Mouse (Mus musculus) liver, embryonic 13.5 days (tissue): ENCODE data around the gene Gpr68. TPM values are rescaled to one million over a fixed set of nuclear protein-coding genes. Genes with fewer than 3 reads are reported as not detected.

Source experiments
- ATAC-seq: fragments of 200-750 bp; cut with Nextera tagmentation; 2 replicates; pipeline ENCODE4 v1.8.0; 2017; ENCODE audit warnings: low read depth, mild to moderate bottlenecking, moderate number of reproducible peaks, moderate library complexity
- DNase-seq: peaks from one replicate; pipeline ENCODE4 v3.0.0; 2022
- H3K27ac ChIP-seq: fragments of 300-500 bp; sonication (generic); 2 replicates; pipeline ENCODE4 v1.5.1; 2015; ENCODE audit warnings: moderate library complexity, mild to moderate bottlenecking, inconsistent platforms
- H3K27me3 ChIP-seq: fragments of 300-500 bp; sonication (generic); 2 replicates; pipeline ENCODE4 v1.6.1; 2015; ENCODE audit warnings: mild to moderate bottlenecking, inconsistent platforms
- H3K36me3 ChIP-seq: fragments of 300-500 bp; sonication (generic); 2 replicates; pipeline ENCODE4 v1.6.1; 2015; ENCODE audit warnings: mild to moderate bottlenecking, inconsistent platforms
- H3K4me1 ChIP-seq: fragments of 300-500 bp; sonication (generic); replicated peaks from 2 replicates; pipeline ENCODE4 v1.6.1; 2015; ENCODE audit warnings: inconsistent platforms
- H3K4me2 ChIP-seq: fragments of 300-500 bp; sonication (generic); 2 replicates; pipeline ENCODE4 v1.6.1; 2015; ENCODE audit warnings: inconsistent platforms, mild to moderate bottlenecking, moderate library complexity
- H3K4me3 ChIP-seq: fragments of 300-500 bp; sonication (generic); replicated peaks from 2 replicates; pipeline ENCODE4 v1.5.1; 2015; ENCODE audit warnings: mild to moderate bottlenecking, inconsistent platforms
- H3K9ac ChIP-seq: fragments of 300-500 bp; sonication (generic); 2 replicates; pipeline ENCODE4 v1.6.1; 2015; ENCODE audit warnings: mild to moderate bottlenecking, inconsistent platforms
- H3K9me3 ChIP-seq: fragments of 300-500 bp; sonication (generic); replicated peaks from 2 replicates; pipeline ENCODE4 v1.6.1; 2016; ENCODE audit warnings: inconsistent platforms
- WGBS: fragments of 180-500 bp; shearing (Covaris S2); methylation state at CpG from one replicate; pipeline ENCODE4 v1.1.7; 2015; ENCODE audit not compliant: insufficient replicate concordance; 5-methylcytosine and 5-hydroxymethylcytosine counted together
- polyA plus RNA-seq: library from polyadenylated mRNA; unstranded; fragments of >200 nt; fragmentation: Nextera tagmentation; extraction: Ambion mirVana; gene quantifications from 2 replicates; pipeline ENCODE4 v1.2.1, GENCODE M21; 2015

Gpr68 gene
- polyA plus RNA-seq, 1 experiment from 2014 or later = 0.08 TPM

DNA sequence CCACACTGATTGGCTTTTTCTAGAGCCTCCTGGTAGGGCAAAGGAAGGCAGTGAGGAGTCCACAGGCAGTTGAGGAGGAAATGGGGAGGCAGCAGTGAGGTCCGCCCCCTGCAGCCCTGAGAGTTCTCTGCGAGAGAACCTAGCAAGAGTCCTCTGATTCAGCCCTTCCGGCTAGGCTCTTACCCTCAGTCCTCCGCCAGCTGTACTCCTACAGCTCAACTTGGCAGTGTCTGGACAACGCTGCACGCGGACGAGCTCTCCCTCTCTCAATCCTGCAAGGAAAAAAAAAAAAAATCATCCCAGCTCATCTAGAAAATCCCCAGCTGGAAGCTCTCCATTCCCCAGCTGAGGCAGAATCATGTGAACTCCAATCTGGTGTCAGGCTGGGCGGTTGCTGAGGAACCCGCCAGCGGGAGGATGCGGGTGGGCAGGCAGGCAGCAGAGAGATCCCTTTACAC, 20.2 kb downstream of the Gpr68 start:
- H3K4me3 ChIP-seq = no peak overlapping the region
- no peak overlapping the region for H3K4me2 ChIP-seq
- no peak overlapping the region for H3K9ac ChIP-seq
- H3K27ac ChIP-seq = no peak overlapping the region
- 35% methylated on average over 12 of the region's 12 CpGs for WGBS
- no peaks in the 10 kb centered on the region for H3K9me3 ChIP-seq
- ATAC-seq (no peak), DNase-seq (no peak)
- H3K4me1 ChIP-seq = no peaks in the 10 kb centered on the region
- no peaks in the 10 kb centered on the region for H3K36me3 ChIP-seq
- peaks cover 13% of the 10 kb centered on the region; the same call in 1 of the 2 replicates for H3K27me3 ChIP-seq

DNA sequence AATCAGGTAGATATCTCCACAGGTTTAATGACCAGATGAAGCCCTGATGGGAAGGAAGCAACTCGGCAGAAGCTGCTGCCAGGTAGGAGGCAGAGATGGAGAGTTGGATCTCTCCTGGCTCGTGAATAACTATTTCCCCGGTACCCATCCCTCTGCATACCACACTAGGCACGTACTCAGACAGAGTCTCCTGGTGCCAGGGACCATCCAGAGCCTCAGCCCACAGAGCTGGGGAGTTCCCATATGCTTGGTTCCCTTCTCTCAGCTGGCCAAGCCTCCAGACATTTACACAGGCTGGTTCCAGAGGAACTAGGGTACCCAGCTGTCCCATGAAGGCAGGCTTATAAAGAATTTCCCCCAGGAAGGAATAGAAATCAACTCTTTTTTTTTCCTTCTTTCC, 21.1 kb downstream of the Gpr68 start:
- ATAC-seq = no peak
- Histone ChIP-seq H3K9ac (no peak overlapping the region), H3K36me3 (no peaks in the 10 kb centered on the region), H3K4me3 (no peak overlapping the region), H3K27me3 (peaks cover 13% of the 10 kb centered on the region; the same call in 1 of the 2 replicates), H3K4me1 (no peaks in the 10 kb centered on the region), H3K27ac (no peak overlapping the region), H3K4me2 (no peak overlapping the region), H3K9me3 (no peaks in the 10 kb centered on the region)
- WGBS = 70% methylated on average over 4 of the region's 4 CpGs
- DNase-seq = no peak

- Histone ChIP-seq H3K9me3 (no peaks in the 10 kb centered on the region), H3K36me3 (no peaks in the 10 kb centered on the region), H3K27me3 (peaks cover 13% of the 10 kb centered on the region; the same call in 1 of the 2 replicates), H3K4me3 (no peak overlapping the region), H3K9ac (no peak overlapping the region), H3K4me1 (no peaks in the 10 kb centered on the region), H3K4me2 (no peak overlapping the region), H3K27ac (no peak overlapping the region)
- DNase-seq = no peak
- no peak for ATAC-seq
- 68% methylated on average over 3 of the region's 3 CpGs for WGBS
These were observed 22.4 kb downstream of the Gpr68 start for GRCm38 (mm10) chr12:100885585-100885984.

- Histone ChIP-seq H3K27me3 (peaks cover 11% of the 10 kb centered on the region; the same call in 1 of the 2 replicates), H3K9ac (no peak overlapping the region), H3K4me2 (no peak overlapping the region), H3K4me3 (no peak overlapping the region), H3K4me1 (no peaks in the 10 kb centered on the region), H3K9me3 (no peaks in the 10 kb centered on the region), H3K36me3 (no peaks in the 10 kb centered on the region), H3K27ac (no peak overlapping the region)
- no peak for ATAC-seq
- WGBS = 40% methylated on average over 7 of the region's 7 CpGs
- no peak for DNase-seq
These were observed 24.8 kb downstream of the Gpr68 start for GRCm38 (mm10) chr12:100883168-100883567.

GRCm38 (mm10) chr12:100878556-100878955, 29.4 kb downstream of the Gpr68 start:
- H3K27ac ChIP-seq = no peak overlapping the region
- no peak overlapping the region for H3K4me3 ChIP-seq
- H3K36me3 ChIP-seq = no peaks in the 10 kb centered on the region
- 76% methylated on average over 16 of the region's 16 CpGs for WGBS
- H3K27me3 ChIP-seq = no peaks in the 10 kb centered on the region
- H3K4me1 ChIP-seq = no peaks in the 10 kb centered on the region
- no peak for ATAC-seq
- no peak overlapping the region for H3K4me2 ChIP-seq
- H3K9ac ChIP-seq = no peak overlapping the region
- H3K9me3 ChIP-seq = no peaks in the 10 kb centered on the region
- DNase-seq = no peak

DNA sequence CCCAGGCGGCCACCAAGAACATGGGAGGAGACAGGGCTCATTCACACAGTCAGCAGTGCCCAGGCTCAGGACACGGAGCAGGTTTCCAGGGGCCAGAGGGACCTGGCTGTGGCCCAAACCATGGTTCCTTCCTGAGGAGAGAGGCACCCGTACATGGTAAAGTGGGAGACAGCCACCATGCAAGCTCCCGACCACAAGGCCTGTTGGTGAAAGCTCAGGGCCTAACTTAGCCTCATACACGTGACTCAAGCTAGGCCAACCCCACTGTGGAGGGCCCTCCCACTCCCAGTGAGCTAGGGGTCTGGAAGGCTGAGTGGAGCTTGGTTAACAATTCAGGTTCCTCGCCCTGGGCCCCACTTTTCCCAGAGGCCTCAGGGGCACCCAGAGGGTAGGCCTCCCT, 30.1 kb downstream of the Gpr68 start:
- no peaks in the 10 kb centered on the region for H3K9me3 ChIP-seq
- ATAC-seq = 0 out of 2 replicates have a peak, but pooled peaks have one; percentile 12
- WGBS = 63% methylated on average over 6 of the region's 6 CpGs
- H3K27me3 ChIP-seq = no peaks in the 10 kb centered on the region
- H3K9ac ChIP-seq = no peak overlapping the region
- no peak overlapping the region for H3K4me2 ChIP-seq
- H3K27ac ChIP-seq = no peak overlapping the region
- H3K4me3 ChIP-seq = no peak overlapping the region
- no peak for DNase-seq
- H3K4me1 ChIP-seq = no peaks in the 10 kb centered on the region
- H3K36me3 ChIP-seq = no peaks in the 10 kb centered on the region

GRCm38 (mm10) chr12:100875960-100876359, 32.0 kb downstream of the Gpr68 start:
- DNase-seq = no peak
- no peak for ATAC-seq
- no peaks in the 10 kb centered on the region for H3K9me3 ChIP-seq
- no peak overlapping the region for H3K4me2 ChIP-seq
- H3K9ac ChIP-seq = no peak overlapping the region
- no peak overlapping the region for H3K4me3 ChIP-seq
- WGBS = 49% methylated on average over 6 of the region's 6 CpGs
- no peak overlapping the region for H3K27ac ChIP-seq
- no peaks in the 10 kb centered on the region for H3K4me1 ChIP-seq
- no peaks in the 10 kb centered on the region for H3K27me3 ChIP-seq
- no peaks in the 10 kb centered on the region for H3K36me3 ChIP-seq

GRCm38 (mm10) chr12:100875553-100875952, 32.4 kb downstream of the Gpr68 start:
- 42% methylated on average over 3 of the region's 3 CpGs for WGBS
- Histone ChIP-seq H3K27me3 (no peaks in the 10 kb centered on the region), H3K27ac (no peak overlapping the region), H3K9me3 (no peaks in the 10 kb centered on the region), H3K9ac (no peak overlapping the region), H3K4me3 (no peak overlapping the region), H3K4me2 (no peak overlapping the region), H3K4me1 (no peaks in the 10 kb centered on the region), H3K36me3 (no peaks in the 10 kb centered on the region)
- ATAC-seq = no peak
- no peak for DNase-seq

DNA sequence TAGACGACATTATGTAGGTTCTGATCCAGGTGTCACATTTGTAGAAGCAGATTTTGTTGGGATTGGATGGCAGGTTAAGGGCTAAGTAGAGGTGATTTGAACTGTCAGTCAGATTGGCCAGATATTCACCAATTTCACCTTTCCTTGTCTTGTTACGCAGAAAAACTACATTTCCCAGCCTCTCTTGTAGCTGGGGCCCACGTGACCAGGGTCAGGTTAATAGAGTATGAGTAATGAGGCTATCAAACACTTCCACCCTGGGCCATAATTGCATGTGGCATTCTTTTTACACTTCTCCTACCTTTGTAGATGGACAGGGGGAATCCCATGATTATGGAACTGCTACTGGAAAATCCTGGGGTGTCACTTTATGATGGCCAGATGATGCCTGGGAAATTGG, 34.4 kb downstream of the Gpr68 start:
- no peaks in the 10 kb centered on the region for H3K4me1 ChIP-seq
- H3K27ac ChIP-seq = no peak overlapping the region
- no peaks in the 10 kb centered on the region for H3K27me3 ChIP-seq
- H3K9me3 ChIP-seq = no peaks in the 10 kb centered on the region
- H3K4me2 ChIP-seq = no peak overlapping the region
- DNase-seq (no peak), ATAC-seq (no peak)
- H3K36me3 ChIP-seq = no peaks in the 10 kb centered on the region
- no peak overlapping the region for H3K9ac ChIP-seq
- 60% methylated on average over 3 of the region's 3 CpGs for WGBS
- H3K4me3 ChIP-seq = no peak overlapping the region

- Histone ChIP-seq H3K27me3 (no peaks in the 10 kb centered on the region), H3K27ac (no peak overlapping the region), H3K4me3 (no peak overlapping the region), H3K9ac (no peak overlapping the region), H3K36me3 (no peaks in the 10 kb centered on the region), H3K9me3 (no peaks in the 10 kb centered on the region), H3K4me2 (no peak overlapping the region), H3K4me1 (no peaks in the 10 kb centered on the region)
- ATAC-seq (no peak), DNase-seq (no peak)
- 46% methylated on average over 2 of the region's 2 CpGs for WGBS
These were observed 36.2 kb downstream of the Gpr68 start for GRCm38 (mm10) chr12:100871841-100872240.

DNA sequence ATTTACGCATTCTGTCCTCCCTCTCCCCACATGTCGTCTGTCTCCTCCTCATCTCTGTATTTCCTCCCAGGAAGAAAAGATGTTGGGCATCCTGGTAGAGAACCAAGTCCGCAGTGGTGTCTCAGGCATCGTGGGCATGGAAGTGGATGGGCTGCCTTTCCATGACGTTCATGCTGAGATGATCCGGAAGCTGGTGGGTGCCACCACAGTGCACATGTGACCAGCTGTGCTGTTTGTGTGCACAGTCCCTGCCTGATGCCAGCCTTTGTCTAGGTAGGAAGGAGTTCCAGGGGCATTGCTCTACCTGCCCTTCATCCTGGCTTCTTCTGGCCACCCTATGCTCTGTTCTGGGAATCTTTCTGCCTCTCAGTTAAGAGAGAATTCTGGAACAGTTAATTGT, 36.8 kb downstream of the Gpr68 start:
- no peaks in the 10 kb centered on the region for H3K9me3 ChIP-seq
- H3K4me1 ChIP-seq = no peaks in the 10 kb centered on the region
- no peak overlapping the region for H3K4me3 ChIP-seq
- H3K4me2 ChIP-seq = no peak overlapping the region
- no peak for ATAC-seq
- no peaks in the 10 kb centered on the region for H3K27me3 ChIP-seq
- H3K9ac ChIP-seq = no peak overlapping the region
- H3K36me3 ChIP-seq = no peaks in the 10 kb centered on the region
- no peak for DNase-seq
- 70% methylated on average over 6 of the region's 6 CpGs for WGBS
- H3K27ac ChIP-seq = no peak overlapping the region

- H3K27ac ChIP-seq = no peak overlapping the region
- DNase-seq (no peak), ATAC-seq (no peak)
- no peaks in the 10 kb centered on the region for H3K36me3 ChIP-seq
- no peaks in the 10 kb centered on the region for H3K27me3 ChIP-seq
- H3K4me3 ChIP-seq = no peak overlapping the region
- WGBS = 31% methylated on average over 4 of the region's 4 CpGs
- no peak overlapping the region for H3K9ac ChIP-seq
- no peaks in the 10 kb centered on the region for H3K9me3 ChIP-seq
- H3K4me1 ChIP-seq = no peaks in the 10 kb centered on the region
- H3K4me2 ChIP-seq = no peak overlapping the region
These were observed 39.9 kb downstream of the Gpr68 start for GRCm38 (mm10) chr12:100868049-100868622.
